Mouse (Mus musculus) kidney, embryonic 14.5 days (tissue): ENCODE results near the gene Kif19a. TPM values are rescaled to one million over a fixed set of nuclear protein-coding genes. Genes with fewer than 3 reads are reported as not detected.

Experiments used
- ATAC-seq: fragments of 200-750 bp; cut with Nextera tagmentation; 2 replicates; pipeline ENCODE4 v1.8.0; 2017; ENCODE audit warnings: moderate number of reproducible peaks, mild to moderate bottlenecking, moderate TSS enrichment, moderate library complexity; ENCODE audit not compliant: low FRiP score, low TSS enrichment
- H3K27ac ChIP-seq: fragments of 300-500 bp; sonication (generic); 2 replicates; pipeline ENCODE4 v1.5.1; 2014; ENCODE audit warnings: low read depth, mild to moderate bottlenecking, low read length, moderate library complexity, mixed read lengths
- H3K27me3 ChIP-seq: fragments of 300-500 bp; sonication (generic); 2 replicates; pipeline ENCODE4 v1.6.1; 2014; ENCODE audit warnings: mild to moderate bottlenecking, low read length; ENCODE audit not compliant: control insufficient read depth, insufficient read depth
- H3K36me3 ChIP-seq: fragments of 300-500 bp; sonication (generic); 2 replicates; pipeline ENCODE4 v1.6.1; 2014; ENCODE audit warnings: low read length, mixed read lengths; ENCODE audit not compliant: control insufficient read depth, insufficient read depth
- H3K4me1 ChIP-seq: fragments of 300-500 bp; sonication (generic); 2 replicates; pipeline ENCODE4 v1.6.1; 2014; ENCODE audit warnings: low read length, mixed read lengths; ENCODE audit not compliant: control insufficient read depth, insufficient read depth
- H3K4me2 ChIP-seq: fragments of 300-500 bp; sonication (generic); replicated peaks from 2 replicates; pipeline ENCODE4 v1.6.1; 2014; ENCODE audit warnings: low read depth, mild to moderate bottlenecking, low read length
- H3K4me3 ChIP-seq: fragments of 300-500 bp; sonication (generic); 2 replicates; pipeline ENCODE4 v1.5.1; 2014; ENCODE audit warnings: mild to moderate bottlenecking, low read length
- H3K9ac ChIP-seq: fragments of 300-500 bp; sonication (generic); 2 replicates; pipeline ENCODE4 v1.6.1; 2014; ENCODE audit warnings: low read depth, mild to moderate bottlenecking, low read length, moderate library complexity
- H3K9me3 ChIP-seq: fragments of 300-500 bp; sonication (generic); 2 replicates; pipeline ENCODE4 v1.6.1; 2016; ENCODE audit warnings: low read length; ENCODE audit not compliant: control insufficient read depth
- WGBS: fragments of 180-500 bp; shearing (Covaris S2); extraction: QIAGEN DNeasy Blood & Tissue Kit; methylation state at CpG from one replicate; pipeline ENCODE4 v1.1.7; 2014; 5-methylcytosine and 5-hydroxymethylcytosine counted together
- polyA plus RNA-seq: library from polyadenylated mRNA; unstranded; fragments of >200 nt; fragmentation: Nextera tagmentation; extraction: Ambion mirVana; gene quantifications from 2 replicates; pipeline ENCODE4 v1.2.1, GENCODE M21; 2014

The Kif19a gene
- polyA plus RNA-seq, 1 experiment from 2014 or later: 0.14 TPM

- Histone ChIP-seq H3K36me3 (no peaks in the 10 kb centered on the region), H3K27me3 (peaks cover 31% of the 10 kb centered on the region), H3K4me2 (peak within 1 kb of the TSS; percentile 57), H3K4me3 (peak within 1 kb of the TSS; percentile 35), H3K27ac (peak within 1 kb of the TSS; percentile 63; the same call in 1 of the 2 replicates), H3K9me3 (no peaks in the 10 kb centered on the region), H3K4me1 (peaks cover 30% of the 10 kb centered on the region), H3K9ac (0 out of 2 replicates have a peak within 1 kb of the TSS, but pooled peaks have one; percentile 31)
- 7% methylated on average over 4 of the region's 4 CpGs for WGBS
- peak; percentile 22 for ATAC-seq
Measured at GRCm38 (mm10) chr11:114795848-114796322, 30.7 kb downstream of the Kif19a start, which contains the start of gene Btbd17. TSS of gene Btbd17 (minus strand) at chr11:114795945.

- Histone ChIP-seq H3K9ac (no peak overlapping the region), H3K27ac (no peak overlapping the region), H3K9me3 (no peaks in the 10 kb centered on the region), H3K4me2 (no peak overlapping the region), H3K27me3 (peaks cover 18% of the 10 kb centered on the region), H3K36me3 (no peaks in the 10 kb centered on the region), H3K4me3 (no peak overlapping the region), H3K4me1 (peaks cover 21% of the 10 kb centered on the region)
- 88% methylated on average over 7 of the region's 7 CpGs for WGBS
- ATAC-seq: no peak
Measured at GRCm38 (mm10) chr11:114797176-114797575, 32.0 kb downstream of the Kif19a start.

GRCm38 (mm10) chr11:114797981-114798380 is 32.8 kb downstream of the Kif19a start:
- ATAC-seq: no peak
- Histone ChIP-seq H3K4me2 (no peak overlapping the region), H3K9ac (no peak overlapping the region), H3K27ac (no peak overlapping the region), H3K9me3 (no peaks in the 10 kb centered on the region), H3K4me3 (no peak overlapping the region), H3K27me3 (peaks cover 10% of the 10 kb centered on the region), H3K36me3 (no peaks in the 10 kb centered on the region), H3K4me1 (peaks cover 22% of the 10 kb centered on the region)
- WGBS: 85% methylated on average over 3 of the region's 3 CpGs

GRCm38 (mm10) chr11:114798624-114799023 is 33.4 kb downstream of the Kif19a start, which contains the start of gene Gpr142:
TSS of gene Gpr142 (plus strand) at chr11:114798924.
- WGBS: 96% methylated on average over 3 of the region's 3 CpGs
- no peak for ATAC-seq

GRCm38 (mm10) chr11:114801906-114802305 is 36.7 kb downstream of the Kif19a start:
- no peak overlapping the region for H3K9ac ChIP-seq
- no peaks in the 10 kb centered on the region for H3K9me3 ChIP-seq
- ATAC-seq: no peak
- H3K27me3 ChIP-seq: no peaks in the 10 kb centered on the region
- 96% methylated on average over 1 of the region's 1 CpGs for WGBS
- H3K36me3 ChIP-seq: no peaks in the 10 kb centered on the region
- H3K4me1 ChIP-seq: peaks cover 8% of the 10 kb centered on the region; the same call in 1 of the 2 replicates
- H3K4me2 ChIP-seq: no peak overlapping the region
- no peak overlapping the region for H3K27ac ChIP-seq
- no peak overlapping the region for H3K4me3 ChIP-seq

More at GRCm38 (mm10) chr11:114798624-114799023, 33.4 kb downstream of the Kif19a start, which contains the start of gene Gpr142:
- Histone ChIP-seq H3K4me1 (peaks cover 26% of the 10 kb centered on the region), H3K27ac (no peak within 1 kb of the TSS), H3K4me3 (no peak within 1 kb of the TSS), H3K4me2 (no peak within 1 kb of the TSS), H3K36me3 (no peaks in the 10 kb centered on the region), H3K27me3 (peaks cover 5% of the 10 kb centered on the region; the same call in 1 of the 2 replicates), H3K9ac (no peak within 1 kb of the TSS), H3K9me3 (no peaks in the 10 kb centered on the region)

- H3K9me3 ChIP-seq: no peaks in the 10 kb centered on the region
- 58% methylated on average over 15 of the region's 15 CpGs for WGBS
- H3K4me3 ChIP-seq: no peak overlapping the region
- no peaks in the 10 kb centered on the region for H3K36me3 ChIP-seq
- H3K27me3 ChIP-seq: no peaks in the 10 kb centered on the region
- H3K4me1 ChIP-seq: peaks cover 12% of the 10 kb centered on the region
- H3K27ac ChIP-seq: no peak overlapping the region; the same call in 1 of the 2 replicates
- no peak for ATAC-seq
- no peak overlapping the region; the same call in 1 of the 2 replicates for H3K9ac ChIP-seq
- no peak overlapping the region for H3K4me2 ChIP-seq
Measured at GRCm38 (mm10) chr11:114802540-114803267, 37.5 kb downstream of the Kif19a start.

- H3K9ac ChIP-seq: no peak overlapping the region
- no peaks in the 10 kb centered on the region for H3K36me3 ChIP-seq
- H3K4me2 ChIP-seq: no peak overlapping the region
- no peak overlapping the region for H3K27ac ChIP-seq
- H3K27me3 ChIP-seq: no peaks in the 10 kb centered on the region
- H3K4me3 ChIP-seq: no peak overlapping the region
- no peak for ATAC-seq
- 69% methylated on average over 8 of the region's 8 CpGs for WGBS
- H3K4me1 ChIP-seq: peaks cover 16% of the 10 kb centered on the region
- no peaks in the 10 kb centered on the region for H3K9me3 ChIP-seq
Measured at GRCm38 (mm10) chr11:114803990-114804389, 38.8 kb downstream of the Kif19a start.

GRCm38 (mm10) chr11:114807025-114807424 is 41.8 kb downstream of the Kif19a start:
- WGBS: 61% methylated on average over 2 of the region's 2 CpGs
- Histone ChIP-seq H3K9me3 (no peaks in the 10 kb centered on the region), H3K4me1 (peaks cover 16% of the 10 kb centered on the region), H3K4me3 (no peak overlapping the region), H3K27ac (no peak overlapping the region), H3K9ac (no peak overlapping the region), H3K27me3 (no peaks in the 10 kb centered on the region), H3K4me2 (no peak overlapping the region), H3K36me3 (no peaks in the 10 kb centered on the region)
- ATAC-seq: no peak
